In the genomic region with DNA sequence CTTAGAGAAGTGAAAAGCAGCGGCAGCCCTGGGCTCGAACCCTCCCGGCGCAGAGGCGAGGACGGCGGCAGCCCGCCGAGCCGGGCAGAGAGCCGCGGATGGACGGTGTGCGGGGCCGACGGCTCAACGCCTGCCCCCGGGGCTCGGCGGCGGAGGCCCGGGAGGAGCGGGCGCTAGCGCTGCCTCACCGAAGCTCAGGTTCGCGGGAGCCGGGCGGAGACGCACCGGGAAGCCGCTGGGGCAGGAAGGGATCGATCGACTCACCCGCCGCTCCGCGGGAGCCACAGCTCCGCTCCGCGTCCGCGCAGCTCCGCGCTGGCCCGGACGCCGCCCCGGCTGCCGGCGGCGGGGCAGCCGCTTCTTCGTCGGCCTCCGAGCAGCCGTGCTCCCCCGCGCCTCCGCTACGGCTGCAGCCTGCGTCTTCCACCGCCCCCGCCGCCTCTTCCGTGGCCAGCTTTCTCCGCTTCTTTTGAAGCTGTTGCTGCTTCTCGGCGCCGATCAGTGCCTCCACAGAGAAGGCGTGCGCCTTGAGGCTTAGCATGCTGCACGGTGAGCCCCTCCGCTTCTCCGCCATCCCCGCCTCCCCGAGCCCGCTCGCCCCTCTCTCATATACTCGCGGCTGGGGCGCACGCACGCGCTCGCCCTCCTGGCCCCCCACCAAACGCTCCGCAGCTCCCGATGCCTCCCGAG, we compare ENCODE assay signal across 8 mouse cellular contexts. TPM values are rescaled to one million over a fixed set of nuclear protein-coding genes. Genes with fewer than 3 reads are reported as not detected.
A peak's percentile ranks its signal among the peaks of the same experiment; 100 is the strongest.
DNase-seq lines count a peak whose midpoint lies in the region; ATAC-seq and TF ChIP-seq lines count a peak whose summit lies in the region.

No protein-coding gene starts in this region.

- peaks cover 70% of the 10 kb centered on the region for H3K27me3 ChIP-seq in embryonic facial prominence, embryonic 15.5 days
- H3K27me3 ChIP-seq in hindbrain, embryonic 14.5 days (ENCODE audit: control insufficient read depth, insufficient read depth, low read length): peaks cover 79% of the 10 kb centered on the region

- peak; percentile 18 to 22 for DNase-seq in left cerebral cortex, adult 2 months (ENCODE audit: extremely low spot score in 1 of 2, low spot score in 2 of 2)
- DNase-seq in left cerebral cortex, adult 11 months (ENCODE audit: low spot score): no peak
- DNase-seq in adipocyte (ENCODE audit: low spot score): peak; percentile 48
- peak; percentile 50 for DNase-seq in hindbrain, embryonic 14.5 days (ENCODE audit: low spot score)
- peak; percentile 49 for DNase-seq in mesoderm, embryonic 11.5 days (ENCODE audit: low read depth, low spot score)
- peak; percentile 37 for DNase-seq in urinary bladder, postnatal 25 days (ENCODE audit: low spot score)
- no peak for DNase-seq in B cell, adult 2 months

- no peak for ATAC-seq in embryonic facial prominence, embryonic 15.5 days (ENCODE audit: insufficient number of reproducible peaks, low FRiP score, low TSS enrichment, low read depth)
- ATAC-seq in hindbrain, embryonic 14.5 days (ENCODE audit: low FRiP score): peak; percentile 52

- H3K27ac ChIP-seq in left cerebral cortex, adult 2 months: no peak overlapping the region
- H3K27ac ChIP-seq in embryonic facial prominence, embryonic 15.5 days (replicated peaks): peak overlapping the region; percentile 78
- no peak overlapping the region for H3K27ac ChIP-seq in hindbrain, embryonic 14.5 days

- peak overlapping the region; percentile 58 for H3K9ac ChIP-seq in embryonic facial prominence, embryonic 15.5 days
- peak overlapping the region; percentile 42 for H3K9ac ChIP-seq in hindbrain, embryonic 14.5 days

- WGBS in embryonic facial prominence, embryonic 15.5 days: under 1% methylated on average over 85 of the region's 91 CpGs
- WGBS in hindbrain, embryonic 14.5 days: under 1% methylated on average over 50 of the region's 91 CpGs

- H3K4me2 ChIP-seq in embryonic facial prominence, embryonic 15.5 days (replicated peaks): peak overlapping the region; percentile 78
- H3K4me2 ChIP-seq in hindbrain, embryonic 14.5 days (replicated peaks): peak overlapping the region; percentile 53

- TF ChIP-seq CTCF in left cerebral cortex, adult 2 months (IDR thresholded peaks at IDR 0.05): no peak

- peak overlapping the region; percentile 33 for H3K4me3 ChIP-seq in left cerebral cortex, adult 2 months
- H3K4me3 ChIP-seq in embryonic facial prominence, embryonic 15.5 days (replicated peaks): peak overlapping the region; percentile 57
- peak overlapping the region; percentile 36 for H3K4me3 ChIP-seq in hindbrain, embryonic 14.5 days (replicated peaks; ENCODE audit: low read length)

- no peaks in the 10 kb centered on the region for H3K9me3 ChIP-seq in embryonic facial prominence, embryonic 15.5 days (replicated peaks)
- no peaks in the 10 kb centered on the region for H3K9me3 ChIP-seq in hindbrain, embryonic 14.5 days (ENCODE audit: control insufficient read depth, low read length)

- H3K36me3 ChIP-seq in embryonic facial prominence, embryonic 15.5 days: no peaks in the 10 kb centered on the region
- H3K36me3 ChIP-seq in hindbrain, embryonic 14.5 days (replicated peaks; ENCODE audit: control insufficient read depth, insufficient read depth): no peaks in the 10 kb centered on the region

- H3K4me1 ChIP-seq in embryonic facial prominence, embryonic 15.5 days: peaks cover 26% of the 10 kb centered on the region
- H3K4me1 ChIP-seq in hindbrain, embryonic 14.5 days (replicated peaks; ENCODE audit: control insufficient read depth, insufficient read depth, low read length): 0 out of 2 replicates have a peak, but pooled peaks cover 5% of the 10 kb centered on the region

- intact Hi-C loops in left cerebral cortex, adult 2 months (cut with DNase I): no loop called here

RNA-seq across cellular contexts. Expression of a gene that starts 0.6 kb away (rescaled TPM):
- total RNA-seq in left cerebral cortex, adult 2 months (2021): 1 to 10 TPM; 1.7 to 2.5 TPM
- 6.9 and 8.1 TPM in 2 replicates for polyA plus RNA-seq in embryonic facial prominence, embryonic 15.5 days (2015; fragmentation: Nextera tagmentation; extraction: Ambion mirVana)
- 1.4 and 1.8 TPM in 2 replicates for polyA plus RNA-seq in hindbrain, embryonic 14.5 days (2014; fragmentation: Nextera tagmentation; extraction: Ambion mirVana)

Comparison
In these comparisons a context has a peak if more than half of its experiments do, and no peak if none do; other contexts are left out.
1. DNase-seq: peak in left cerebral cortex, adult 2 months (2 of 2), adipocyte (single experiment), hindbrain, embryonic 14.5 days (single experiment), mesoderm, embryonic 11.5 days (single experiment) and urinary bladder, postnatal 25 days (single experiment); none in left cerebral cortex, adult 11 months (single experiment) and B cell, adult 2 months (0 of 2).
2. Peak in every context shown above with its lines, with median percentiles within 50 percentile points of each other: H3K4me3 ChIP-seq.